Mouse (Mus musculus) thymus, adult 2 months (tissue): ENCODE results near the gene Letmd1.

Experiments
- CTCF ChIP-seq: fragments of 200-500 bp; IDR thresholded peaks from 2 replicates; pipeline ENCODE4 v1.5.1; 2012; ENCODE audit warnings: mild to moderate bottlenecking, control low read depth, low read length, moderate library complexity, borderline replicate concordance; ENCODE audit not compliant: control insufficient read depth, poor library complexity, insufficient read depth; ENCODE audit errors: extremely low read depth
- POLR2A ChIP-seq: fragments of 200-500 bp; IDR thresholded peaks from 2 replicates; pipeline ENCODE4 v1.6.1; 2012; ENCODE audit warnings: mild to moderate bottlenecking, low read length, control low read depth, moderate library complexity; ENCODE audit not compliant: control insufficient read depth, poor library complexity, insufficient read depth; ENCODE audit errors: extremely low read depth

- TF ChIP-seq CTCF: no peak
- TF ChIP-seq POLR2A: no peak
Measured at GRCm38 (mm10) chr15:100467738-100468137, 1.1 kb upstream of the Letmd1 start.
